Mouse (Mus musculus): ENCODE measurements around the gene Hist1h4d. TPM values are rescaled to one million over a fixed set of nuclear protein-coding genes. Genes with fewer than 3 reads are reported as not detected.
A peak's percentile ranks its signal among the peaks of the same experiment; 100 is the strongest.
"Not testable (repeated sequence)": the region's sequence is repeated elsewhere in the genome, so short reads cannot be mapped to it uniquely, and the experiment has no call there.

The Hist1h4d gene
- 141 and 160 TPM in 2 replicates for polyA plus RNA-seq (2015; fragmentation: Nextera tagmentation; extraction: Ambion mirVana)

GRCm38 (mm10) chr13:23581408-23582218, at the start of gene Hist1h4d:
Gene Hist1h4d, plus strand, starts transcription at chr13:23581598.
- under 1% methylated on average over 43 of the region's 43 CpGs for WGBS
- H3K4me2 ChIP-seq = peak within 1 kb of the TSS; percentile 84

GRCm38 (mm10) chr13:23532262-23533075, 48.9 kb upstream of the Hist1h4d start:
- H3K9me3 ChIP-seq = no peaks in the 10 kb centered on the region
- peak overlapping the region; percentile 84 for H3K9ac ChIP-seq
- whole genome bisulfite sequencing = 19% methylated on average over 9 of the region's 9 CpGs
- no peaks in the 10 kb centered on the region for H3K36me3 ChIP-seq
- peak overlapping the region; percentile 54 for H3K4me3 ChIP-seq
- no peaks in the 10 kb centered on the region for H3K27me3 ChIP-seq
- ATAC-seq (ENCODE audit: insufficient number of reproducible peaks, insufficient read depth, low FRiP score, low TSS enrichment, low read depth) = no peak
- peak overlapping the region; percentile 66 for H3K4me2 ChIP-seq
- peaks cover 37% of the 10 kb centered on the region for H3K4me1 ChIP-seq
- H3K27ac ChIP-seq = peak overlapping the region; percentile 97

More at GRCm38 (mm10) chr13:23581408-23582218, at the start of gene Hist1h4d:
- Histone ChIP-seq H3K4me1 (peaks cover 38% of the 10 kb centered on the region), H3K36me3 (no peaks in the 10 kb centered on the region), H3K9ac (peak within 1 kb of the TSS; percentile 80), H3K27ac (peak within 1 kb of the TSS; percentile 98), H3K9me3 (no peaks in the 10 kb centered on the region), H3K4me3 (peak within 1 kb of the TSS; percentile 59), H3K27me3 (no peaks in the 10 kb centered on the region)
- peak; percentile 88 for ATAC-seq (ENCODE audit: insufficient number of reproducible peaks, insufficient read depth, low FRiP score, low TSS enrichment, low read depth)

DNA sequence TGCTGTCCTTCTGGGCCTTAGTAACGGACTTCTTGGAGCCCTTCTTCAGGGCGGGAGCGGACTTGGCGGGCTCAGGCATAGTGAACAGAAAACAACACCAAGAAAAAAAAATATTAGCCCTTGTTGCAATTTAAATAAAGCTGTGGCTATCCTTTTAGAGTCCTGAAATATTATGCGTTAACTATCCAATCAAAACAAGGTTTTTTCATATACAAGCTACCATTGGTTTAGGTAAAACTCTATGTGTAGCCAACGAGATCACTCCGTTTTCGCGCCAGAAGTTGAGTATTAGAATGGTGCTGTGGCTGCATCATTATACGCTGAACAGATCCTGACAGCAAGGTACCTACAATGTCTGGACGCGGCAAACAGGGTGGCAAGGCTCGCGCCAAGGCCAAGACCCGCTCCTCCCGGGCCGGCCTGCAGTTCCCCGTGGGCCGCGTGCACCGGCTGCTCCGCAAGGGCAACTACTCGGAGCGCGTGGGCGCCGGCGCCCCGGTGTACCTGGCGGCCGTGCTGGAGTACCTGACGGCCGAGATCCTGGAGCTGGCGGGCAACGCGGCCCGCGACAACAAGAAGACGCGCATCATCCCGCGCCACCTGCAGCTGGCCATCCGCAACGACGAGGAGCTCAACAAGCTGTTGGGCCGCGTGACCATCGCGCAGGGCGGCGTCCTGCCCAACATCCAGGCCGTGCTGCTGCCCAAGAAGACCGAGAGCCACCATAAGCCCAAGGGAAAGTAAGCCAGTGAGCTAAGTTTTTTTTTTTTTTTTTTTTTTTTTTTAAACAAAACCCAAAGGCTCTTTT, 47.6 kb upstream of the Hist1h4d start, which contains the start of gene Hist1h2af:
Gene Hist1h2af, plus strand, starts transcription at position 347 of the 808 bp plus-strand sequence.
- peak within 1 kb of the TSS; percentile 66 for H3K4me2 ChIP-seq
- H3K27ac ChIP-seq = peak within 1 kb of the TSS; percentile 97
- WGBS = under 1% methylated on average over 28 of the region's 53 CpGs
- not testable (repeated sequence) for H3K9me3 ChIP-seq, H3K27me3 ChIP-seq, H3K36me3 ChIP-seq
- H3K4me3 ChIP-seq = peak within 1 kb of the TSS; percentile 54
- H3K9ac ChIP-seq = peak within 1 kb of the TSS; percentile 84
- peak; percentile 43 for ATAC-seq (ENCODE audit: insufficient number of reproducible peaks, insufficient read depth, low FRiP score, low TSS enrichment, low read depth)
- H3K4me1 ChIP-seq = peaks cover 36% of the 10 kb centered on the region

DNA sequence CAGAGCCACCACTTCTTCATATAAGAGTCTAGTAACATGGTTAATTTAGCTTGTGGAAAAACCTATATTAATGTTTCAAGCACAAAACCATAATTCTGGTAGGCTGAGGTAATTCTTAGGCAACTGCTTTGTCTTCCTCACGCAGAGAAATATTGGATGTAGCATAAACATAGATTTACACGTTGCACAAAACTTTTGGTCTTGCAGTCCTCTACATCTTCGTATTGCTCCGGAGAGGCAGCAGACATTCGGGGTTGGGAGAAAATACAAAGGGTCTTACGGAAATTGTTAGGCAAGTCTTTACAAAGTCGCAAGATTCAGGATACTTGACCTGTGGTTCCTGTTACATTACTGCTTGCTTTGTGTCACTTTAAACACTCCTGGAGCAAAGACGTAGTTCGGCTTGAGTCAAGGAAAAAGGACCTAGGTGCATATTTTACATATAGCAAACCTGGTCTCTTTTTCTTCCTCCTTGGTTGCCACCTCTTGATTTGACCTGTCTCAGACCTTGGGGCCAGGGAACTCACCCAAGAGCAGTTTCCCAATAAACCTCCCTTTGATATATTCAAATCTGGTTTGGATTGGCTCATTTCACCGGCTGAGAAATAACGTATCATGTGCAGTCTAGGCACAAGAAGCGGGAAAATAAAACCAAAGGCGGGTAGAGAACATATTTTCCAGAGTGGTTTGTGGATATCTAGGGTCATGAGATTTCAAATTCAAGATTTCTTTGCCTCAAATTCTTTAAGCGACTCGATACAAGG, 46.8 kb upstream of the Hist1h4d start:
- Histone ChIP-seq H3K27me3 (no peaks in the 10 kb centered on the region), H3K36me3 (no peaks in the 10 kb centered on the region), H3K4me2 (peak overlapping the region; percentile 66), H3K27ac (peak overlapping the region; percentile 97), H3K9me3 (no peaks in the 10 kb centered on the region), H3K4me3 (peak overlapping the region; percentile 54), H3K4me1 (peaks cover 32% of the 10 kb centered on the region), H3K9ac (peak overlapping the region; percentile 75)
- ATAC-seq (ENCODE audit: insufficient number of reproducible peaks, insufficient read depth, low FRiP score, low TSS enrichment, low read depth) = no peak
- WGBS = under 1% methylated on average over 15 of the region's 15 CpGs

- H3K27me3 ChIP-seq, H3K9me3 ChIP-seq, H3K36me3 ChIP-seq: not testable (repeated sequence)
- Histone ChIP-seq H3K4me1 (peaks cover 32% of the 10 kb centered on the region), H3K27ac (peak within 1 kb of the TSS; percentile 97), H3K4me3 (peak within 1 kb of the TSS; percentile 54), H3K9ac (peak within 1 kb of the TSS; percentile 75), H3K4me2 (peak within 1 kb of the TSS; percentile 66)
- ATAC-seq (ENCODE audit: insufficient number of reproducible peaks, insufficient read depth, low FRiP score, low TSS enrichment, low read depth) = peak; percentile 90
- under 1% methylated on average over 34 of the region's 62 CpGs for WGBS
Measured at GRCm38 (mm10) chr13:23535137-23536075, 46.0 kb upstream of the Hist1h4d start, which contains the start of gene Hist1h3g. Gene Hist1h3g, plus strand, starts transcription at chr13:23535422.

- peak overlapping the region; percentile 54 for H3K4me3 ChIP-seq
- H3K9ac ChIP-seq = peak overlapping the region; percentile 66
- no peaks in the 10 kb centered on the region for H3K9me3 ChIP-seq
- H3K27me3 ChIP-seq = no peaks in the 10 kb centered on the region
- ATAC-seq (ENCODE audit: insufficient number of reproducible peaks, insufficient read depth, low FRiP score, low TSS enrichment, low read depth) = no peak
- H3K27ac ChIP-seq = peak overlapping the region; percentile 97
- peak overlapping the region; percentile 66 for H3K4me2 ChIP-seq
- H3K36me3 ChIP-seq = no peaks in the 10 kb centered on the region
- WGBS = 16% methylated on average over 7 of the region's 7 CpGs
- H3K4me1 ChIP-seq = peaks cover 32% of the 10 kb centered on the region
Measured at GRCm38 (mm10) chr13:23536076-23536822, 45.1 kb upstream of the Hist1h4d start.

GRCm38 (mm10) chr13:23537006-23537710, 44.2 kb upstream of the Hist1h4d start:
- peak overlapping the region; percentile 54; the same call in 1 of the 2 replicates for H3K9ac ChIP-seq
- peak overlapping the region; percentile 54 for H3K4me3 ChIP-seq
- H3K9me3 ChIP-seq = no peaks in the 10 kb centered on the region
- WGBS = 74% methylated on average over 3 of the region's 3 CpGs
- H3K27ac ChIP-seq = peak overlapping the region; percentile 60
- H3K27me3 ChIP-seq = no peaks in the 10 kb centered on the region
- H3K4me1 ChIP-seq = peaks cover 30% of the 10 kb centered on the region
- no peak for ATAC-seq (ENCODE audit: insufficient number of reproducible peaks, insufficient read depth, low FRiP score, low TSS enrichment, low read depth)
- H3K36me3 ChIP-seq = no peaks in the 10 kb centered on the region
- peak overlapping the region; percentile 66 for H3K4me2 ChIP-seq

GRCm38 (mm10) chr13:23538249-23538648, 43.1 kb upstream of the Hist1h4d start:
- H3K4me2 ChIP-seq = peak overlapping the region; percentile 24
- H3K27me3 ChIP-seq = no peaks in the 10 kb centered on the region
- 0 out of 2 replicates have a peak overlapping the region, but pooled peaks have one; percentile 48 for H3K27ac ChIP-seq
- peaks cover 20% of the 10 kb centered on the region for H3K4me1 ChIP-seq
- H3K9ac ChIP-seq = 0 out of 2 replicates have a peak overlapping the region, but pooled peaks have one; percentile 12
- H3K4me3 ChIP-seq = no peak overlapping the region
- no peak for ATAC-seq (ENCODE audit: insufficient number of reproducible peaks, insufficient read depth, low FRiP score, low TSS enrichment, low read depth)
- H3K36me3 ChIP-seq = no peaks in the 10 kb centered on the region
- 59% methylated on average over 5 of the region's 5 CpGs for WGBS
- H3K9me3 ChIP-seq = no peaks in the 10 kb centered on the region

DNA sequence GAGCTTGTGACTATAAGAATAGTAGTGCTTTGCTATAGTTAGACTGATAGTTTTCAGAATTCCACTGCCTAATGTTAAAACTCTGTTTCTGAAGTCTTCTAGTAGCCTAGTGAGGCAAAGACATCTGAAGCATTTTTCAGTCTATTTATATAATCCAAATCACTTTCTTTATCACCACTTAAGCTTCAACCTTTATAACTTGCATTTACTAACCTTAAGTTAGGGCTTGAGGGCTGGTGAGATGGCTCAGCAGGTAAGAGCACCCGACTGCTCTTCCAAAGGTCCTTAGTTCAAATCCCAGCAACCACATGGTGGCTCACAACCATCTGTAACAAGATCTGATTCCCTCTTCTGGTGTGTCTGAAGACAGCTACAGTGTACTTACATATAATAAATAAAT, 41.6 kb upstream of the Hist1h4d start:
- WGBS = 68% methylated on average over 1 of the region's 1 CpGs
- not testable (repeated sequence) for H3K4me3 ChIP-seq; H3K27me3 ChIP-seq; H3K4me2 ChIP-seq; H3K9me3 ChIP-seq; H3K36me3 ChIP-seq; ATAC-seq (ENCODE audit: insufficient number of reproducible peaks, insufficient read depth, low FRiP score, low TSS enrichment, low read depth); H3K27ac ChIP-seq; H3K9ac ChIP-seq
- peaks cover 14% of the 10 kb centered on the region for H3K4me1 ChIP-seq
